Mouse (Mus musculus): ENCODE results near the gene Cdhr1.

Gene Cdhr1

GRCm38 (mm10) chr14:37080724-37081123 lies 17.4 kb downstream of the Cdhr1 start:
- in situ Hi-C loops (cut with MboI), result no loop called here

DNA sequence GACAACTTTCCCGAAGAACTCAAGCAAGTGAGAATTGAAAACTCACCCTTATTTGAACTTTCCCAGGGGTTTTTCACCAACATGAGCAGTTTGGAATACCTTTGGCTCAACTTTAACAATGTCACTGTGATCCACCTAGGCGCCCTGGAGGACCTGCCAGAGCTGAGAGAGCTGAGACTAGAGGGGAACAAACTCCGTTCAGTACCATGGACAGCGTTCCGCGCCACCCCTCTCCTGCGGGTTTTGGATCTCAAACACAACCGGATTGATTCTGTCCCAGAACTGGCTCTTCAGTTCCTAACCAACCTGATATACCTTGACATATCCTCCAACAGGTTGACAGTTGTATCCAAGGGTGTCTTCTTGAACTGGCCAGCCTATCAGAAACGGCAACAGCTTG lies 29.6 kb downstream of the Cdhr1 start:
- in situ Hi-C loops (cut with MboI), result no loop called here

DNA sequence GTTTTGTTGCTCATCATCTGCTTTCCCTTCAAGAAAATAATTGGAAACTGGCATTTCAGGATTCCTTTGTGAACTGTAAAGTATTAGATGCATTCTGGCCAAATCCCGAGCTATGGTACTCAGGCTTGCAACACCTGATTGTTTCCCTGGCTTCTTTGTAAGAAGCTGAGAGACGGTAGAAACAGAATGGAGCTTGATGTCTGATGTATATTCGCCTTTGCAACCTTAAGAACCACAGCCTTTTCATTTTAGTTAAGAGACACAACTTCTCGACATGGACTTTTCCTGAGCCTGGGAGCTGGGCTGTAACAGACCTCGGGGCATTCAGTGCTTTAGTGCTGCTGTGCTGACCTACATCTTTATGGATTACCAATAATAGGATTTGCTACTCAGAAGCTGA lies 30.5 kb downstream of the Cdhr1 start, which contains the start of gene Lrit2:
TSS of gene Lrit2 (plus strand) at position 301 of the 400 bp plus-strand sequence.
- in situ Hi-C loops (cut with MboI), result no loop called here

- in situ Hi-C loops (cut with MboI), result no loop called here
These were observed 31.5 kb downstream of the Cdhr1 start for GRCm38 (mm10) chr14:37066636-37067035.

GRCm38 (mm10) chr14:37064849-37065248 lies 33.3 kb downstream of the Cdhr1 start:
- in situ Hi-C loops (cut with MboI), result no loop called here

GRCm38 (mm10) chr14:37048914-37049410 lies 49.2 kb downstream of the Cdhr1 start, which contains the start of gene Rgr:
Gene Rgr, minus strand, starts transcription at chr14:37048964.
- in situ Hi-C loops (cut with MboI), result loop anchor here (25.0 kb wide), 1 partner anchor 187 kb away; no protein-coding TSS in a partner anchor

- in situ Hi-C loops (cut with MboI), result loop anchor here (25.0 kb wide), 1 partner anchor 172 kb away; no protein-coding TSS in a partner anchor
These were observed 63.7 kb downstream of the Cdhr1 start for GRCm38 (mm10) chr14:37034432-37034831.

GRCm38 (mm10) chr14:37033241-37033640 lies 64.9 kb downstream of the Cdhr1 start:
- in situ Hi-C loops (cut with MboI), result loop anchor here (25.0 kb wide), 1 partner anchor 171 kb away; no protein-coding TSS in a partner anchor

DNA sequence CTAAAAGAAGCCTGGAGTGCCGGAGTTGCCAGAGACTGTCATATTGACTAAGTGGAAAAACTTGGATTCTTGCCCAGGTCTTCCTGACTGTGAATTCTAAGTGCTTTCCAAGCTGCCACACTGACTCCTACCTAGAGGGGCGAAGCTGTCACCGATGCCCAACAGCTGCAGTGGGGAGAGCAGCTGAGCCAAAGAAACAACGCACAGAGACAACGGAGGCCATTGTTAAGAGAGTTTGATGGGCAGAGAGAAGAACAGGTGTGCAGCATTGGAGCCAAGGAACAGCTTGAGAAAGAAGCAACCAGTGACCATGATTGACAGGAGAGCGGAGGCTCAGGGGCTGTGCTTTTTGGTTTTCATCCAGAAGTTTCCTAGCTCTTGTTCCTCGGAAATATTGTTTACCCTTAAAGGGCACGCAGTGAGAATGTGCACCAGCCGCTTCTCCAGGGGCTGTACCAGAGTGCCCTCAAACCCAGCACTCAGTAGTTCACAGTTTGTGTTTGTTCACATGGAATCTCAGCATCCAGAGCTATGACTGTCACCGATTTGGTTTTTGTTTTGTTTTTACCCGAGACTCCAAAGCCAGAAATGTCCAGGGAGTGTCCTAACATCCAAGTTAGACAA lies 65.6 kb downstream of the Cdhr1 start:
- in situ Hi-C loops (cut with MboI), result loop anchor here (25.0 kb wide), 1 partner anchor 170 kb away; no protein-coding TSS in a partner anchor

- in situ Hi-C loops (cut with MboI), result loop anchor here (25.0 kb wide), 1 partner anchor 166 kb away; no protein-coding TSS in a partner anchor
These were observed 69.6 kb downstream of the Cdhr1 start for GRCm38 (mm10) chr14:37028555-37028954.

GRCm38 (mm10) chr14:37027951-37028350 lies 70.2 kb downstream of the Cdhr1 start:
- in situ Hi-C loops (cut with MboI), result loop anchor here (25.0 kb wide), 1 partner anchor 166 kb away; no protein-coding TSS in a partner anchor
